Mouse (Mus musculus): Measurements from ENCODE around the gene Ankle1.

DNA sequence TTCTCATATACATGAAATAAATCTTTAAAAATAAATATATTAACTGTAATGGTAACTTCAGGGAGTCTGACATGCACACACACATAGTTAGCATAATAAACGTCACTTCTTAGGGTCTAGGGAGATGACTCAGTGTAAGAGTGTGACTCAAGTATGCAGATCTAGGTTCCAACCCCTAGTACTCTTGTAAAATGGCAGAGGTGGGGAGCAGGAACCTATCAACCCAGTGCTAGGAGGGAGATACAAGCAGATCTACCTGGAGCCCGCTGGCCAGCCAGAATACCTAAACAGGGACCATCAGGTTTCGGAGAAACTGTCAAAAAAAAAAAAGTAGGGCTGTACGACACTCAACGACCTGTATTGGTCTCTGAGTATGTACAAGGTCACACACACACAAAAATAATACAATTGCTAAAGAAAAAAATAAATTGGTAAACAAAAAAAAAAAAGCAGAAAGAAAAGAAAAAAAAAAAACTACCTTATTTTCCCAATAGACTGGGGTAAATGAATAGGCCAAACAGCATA is 35.0 kb upstream of the Ankle1 start:
- TF ChIP-seq CTCF (conservative IDR thresholded peaks at IDR 0.05; ENCODE audit: low read length) (no peak), POU5F1 (IDR thresholded peaks at IDR 0.05; ENCODE audit: borderline replicate concordance, low read length) (no peak), NANOG (IDR thresholded peaks at IDR 0.05; ENCODE audit: borderline replicate concordance, low read length) (no peak)
